Mouse (Mus musculus): ENCODE data around the gene Ms4a6d.
"Not testable (repeated sequence)": the region's sequence is repeated elsewhere in the genome, so short reads cannot be mapped to it uniquely, and the experiment has no call there.

Gene Ms4a6d

DNA sequence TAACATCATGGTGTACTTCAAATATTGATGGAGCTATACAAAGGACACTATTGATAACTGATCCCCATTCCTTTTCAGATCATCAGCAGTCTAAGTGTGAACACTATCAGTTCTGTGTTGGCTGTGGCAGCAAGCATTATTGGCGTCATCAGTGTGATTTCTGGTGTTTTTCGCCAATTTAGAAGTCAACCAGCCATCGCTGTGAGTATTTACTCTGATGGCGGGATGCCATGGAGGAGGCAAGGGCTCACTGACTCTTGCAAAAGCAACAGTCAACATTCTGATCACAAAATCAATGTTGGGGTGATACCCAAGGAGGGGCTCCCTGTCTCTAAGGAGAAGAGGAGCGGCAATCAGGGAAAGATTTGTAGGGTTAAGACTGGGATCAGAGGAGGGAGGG lies 49.9 kb downstream of the Ms4a6d start:
- no peak for DNase-seq (ENCODE audit: low read depth)

DNA sequence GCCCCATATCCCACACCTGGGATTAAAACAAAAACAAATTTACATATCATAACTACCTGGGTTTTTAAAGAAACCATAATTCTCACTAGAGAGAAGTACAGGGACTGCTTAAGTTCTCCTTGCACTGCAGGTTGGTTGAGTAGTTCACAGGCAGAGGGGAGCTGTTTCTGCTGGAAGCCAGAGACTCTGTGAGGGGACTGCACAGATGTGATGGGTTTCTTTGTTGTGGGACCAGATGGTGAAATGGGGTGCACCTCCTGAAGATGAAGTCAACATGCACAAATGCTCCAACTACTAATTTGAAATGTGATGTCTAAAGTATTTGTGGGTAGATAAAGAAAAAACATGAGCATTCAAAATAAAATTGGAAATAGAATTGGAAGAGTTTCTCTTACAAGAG lies 56.7 kb downstream of the Ms4a6d start:
- no peak for DNase-seq (ENCODE audit: low read depth)

DNA sequence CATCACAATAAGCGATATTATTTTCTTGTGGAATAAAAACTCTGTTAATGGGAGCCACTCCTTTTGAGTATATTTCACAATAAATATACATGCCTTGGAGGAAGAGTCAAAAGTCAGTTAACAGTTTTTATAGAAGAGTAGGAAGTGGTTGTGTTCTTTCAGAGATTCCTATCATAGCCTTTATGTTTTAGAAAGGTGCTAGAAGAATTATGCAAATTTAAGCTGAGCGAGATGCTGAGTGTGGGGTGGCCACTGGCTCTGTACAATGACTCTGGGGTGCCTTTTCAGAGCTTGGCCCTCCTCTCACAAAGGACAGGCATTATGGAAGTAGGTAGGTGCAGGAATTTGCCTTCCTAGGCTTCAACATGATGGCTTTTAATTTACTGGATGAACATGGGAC lies 60.3 kb downstream of the Ms4a6d start:
- not testable (repeated sequence) for DNase-seq (ENCODE audit: low read depth)

DNA sequence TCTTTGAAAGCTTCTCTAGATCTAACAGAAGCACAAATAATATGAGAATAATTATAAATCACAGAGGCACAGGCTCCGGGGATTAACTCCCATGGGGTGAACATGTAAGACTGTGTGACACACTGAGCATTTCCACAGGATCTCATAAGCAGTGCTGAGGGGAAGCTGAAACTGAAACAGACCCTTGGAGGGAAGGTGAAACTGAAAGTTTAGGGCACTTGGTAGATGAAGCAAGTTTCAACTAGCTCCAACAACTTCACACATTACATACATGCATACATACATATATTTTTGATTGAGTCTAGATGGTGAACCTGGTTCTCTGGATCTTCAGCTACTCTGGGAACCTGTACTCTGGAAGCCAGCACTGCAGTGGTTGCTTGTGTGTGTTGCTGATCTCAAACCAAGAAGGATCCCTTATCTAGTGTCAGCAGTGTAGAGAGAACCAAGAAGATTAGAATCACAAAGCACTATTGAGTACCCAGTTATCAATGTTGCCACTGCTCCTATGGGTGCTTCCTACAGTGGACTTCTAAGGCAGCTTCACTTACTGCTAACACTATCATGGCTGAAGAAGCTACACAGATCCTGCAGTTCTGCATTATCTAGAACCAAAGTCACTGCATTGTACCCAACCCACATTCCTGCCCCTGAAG lies 64.4 kb downstream of the Ms4a6d start:
- DNase-seq (ENCODE audit: low read depth), result not testable (repeated sequence)

GRCm38 (mm10) chr19:11537336-11537735 lies 67.3 kb downstream of the Ms4a6d start:
- DNase-seq (ENCODE audit: low read depth), result peak; percentile 7

All from NIH3T3 (cell line).